Comparison of ENCODE assay signal across 25 mouse cellular contexts in the genomic region with DNA sequence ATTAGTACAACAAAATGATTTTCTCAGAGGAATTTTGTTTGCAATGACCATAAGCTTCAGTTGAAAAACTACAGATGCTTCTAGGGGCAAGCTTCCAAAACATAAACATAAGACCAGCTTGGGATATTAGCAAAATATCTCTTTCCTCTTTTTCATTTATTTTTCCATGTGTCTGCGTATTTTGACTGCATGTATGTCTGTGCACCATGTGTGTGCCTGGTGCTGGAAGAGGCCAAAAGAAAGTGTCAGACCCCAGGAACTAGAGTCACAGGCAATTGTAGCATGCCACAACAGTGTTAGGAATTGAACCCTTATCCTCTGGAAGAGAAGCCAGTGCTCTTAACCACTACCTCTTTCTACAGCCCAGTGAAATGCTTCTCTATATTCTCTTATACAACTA.
"Had no signal": no experiment of that assay in that cellular context is flagged by ENCODE, and none has a peak within 500 bp of the region (broad histone marks: within the 10 kb centered on the region; RNA-seq: fewer than 3 reads in every experiment).

No protein-coding gene starts in this region.

- ATAC-seq: hindbrain, postnatal 0 days; intestine, embryonic 16.5 days had no signal

- H3K9ac ChIP-seq: heart, embryonic 12.5 days; hindbrain, embryonic 13.5 days; hindbrain, embryonic 15.5 days; kidney, embryonic 15.5 days; limb, embryonic 12.5 days had no signal

- H3K4me1 ChIP-seq: heart, embryonic 10.5 days; hindbrain, embryonic 13.5 days; hindbrain, embryonic 15.5 days; kidney, embryonic 15.5 days; limb, embryonic 10.5 days; limb, embryonic 12.5 days had no signal

- H3K27ac ChIP-seq: gastrocnemius, adult 2 months; heart, embryonic 10.5 days; hindbrain, embryonic 13.5 days; hindbrain, embryonic 15.5 days; hindbrain, postnatal 0 days; kidney, embryonic 15.5 days; kidney, postnatal 0 days; left cerebral cortex, adult 2 months; limb, embryonic 10.5 days; limb, embryonic 12.5 days had no signal

- H3K4me3 ChIP-seq: gastrocnemius, adult 2 months; heart, embryonic 10.5 days; heart, embryonic 12.5 days; hindbrain, embryonic 13.5 days; hindbrain, embryonic 15.5 days; kidney, embryonic 15.5 days; left cerebral cortex, adult 2 months; limb, embryonic 10.5 days; limb, embryonic 12.5 days had no signal

- H3K27me3 ChIP-seq: heart, embryonic 12.5 days; hindbrain, embryonic 13.5 days; hindbrain, embryonic 15.5 days; kidney, embryonic 15.5 days; limb, embryonic 12.5 days had no signal

- DNase-seq: gastrocnemius, adult 2 months; gastrocnemius, postnatal 10 days; gastrocnemius, postnatal 25 days; heart, adult 18-20 months; heart, postnatal 14 days; heart, postnatal 36 days; kidney, adult 11 months; kidney, adult 2 months; kidney, adult 9 months; kidney, postnatal 14 days; kidney, postnatal 36 days; layer of hippocampus, adult 9-11 months; liver had no signal

- H3K9me3 ChIP-seq: heart, embryonic 10.5 days; heart, embryonic 12.5 days; hindbrain, embryonic 13.5 days; hindbrain, embryonic 15.5 days; kidney, embryonic 15.5 days; limb, embryonic 10.5 days; limb, embryonic 12.5 days had no signal

- H3K36me3 ChIP-seq: heart, embryonic 10.5 days; heart, embryonic 12.5 days; hindbrain, embryonic 13.5 days; hindbrain, embryonic 15.5 days; kidney, embryonic 15.5 days; limb, embryonic 10.5 days; limb, embryonic 12.5 days had no signal

- H3K4me2 ChIP-seq: heart, embryonic 12.5 days; hindbrain, embryonic 13.5 days; hindbrain, embryonic 15.5 days; kidney, embryonic 15.5 days; limb, embryonic 12.5 days; liver, embryonic 11.5 days had no signal
